Mouse (Mus musculus): ENCODE data around the gene Thoc7. TPM values are rescaled to one million over a fixed set of nuclear protein-coding genes. Genes with fewer than 3 reads are reported as not detected.

The Thoc7 gene
- 10 to 100 TPM; 49.6 to 50.4 TPM for total RNA-seq (2023)

GRCm38 (mm10) chr14:13961401-13962112, at the start of gene Thoc7, which contains the start of gene Atxn7:
TSS of gene Thoc7 (minus strand) at chr14:13961852.
TSS of gene Atxn7 (plus strand) at chr14:13961440.

GRCm38 (mm10) chr14:13914387-13915082, 47.1 kb downstream of the Thoc7 start, which contains the start of gene Gm281:
TSS of gene Gm281 (minus strand) at chr14:13914478.

Other genes with a start within 250 kb of the Thoc7 start
- gene Gm281, start 47.4 kb downstream of the Thoc7 start, total RNA-seq (2023) = not detected
- 10 to 100 TPM; 43.4 to 47.7 TPM for gene Atxn7, start 412 bp downstream of the Thoc7 start, total RNA-seq (2023)
- gene Psmd6, start 159.1 kb upstream of the Thoc7 start, total RNA-seq (2023) = 10 to 100 TPM; 64.1 to 69.9 TPM
- gene Olfr720, start 225.0 kb upstream of the Thoc7 start, total RNA-seq (2023) = not detected